Mouse (Mus musculus): ENCODE results near the gene Diras2.

The Diras2 gene

GRCm38 (mm10) chr13:52469795-52470690, 61.0 kb downstream of the Diras2 start:
- in situ Hi-C loops (cut with MboI, MseI), result loop anchor here in 1 of 2 experiments (5.0 kb wide), 1 partner anchor 783 kb away; no protein-coding TSS in a partner anchor

- in situ Hi-C loops (cut with MboI, MseI), result loop anchor here in 1 of 2 experiments (5.0 kb wide), 1 partner anchor 778 kb away; no protein-coding TSS in a partner anchor
Measured at GRCm38 (mm10) chr13:52465141-52465540, 65.9 kb downstream of the Diras2 start.

- in situ Hi-C loops (cut with MboI, MseI), result no loop called here
Measured at GRCm38 (mm10) chr13:52459982-52460381, 71.1 kb downstream of the Diras2 start.

GRCm38 (mm10) chr13:52457889-52458324, 73.2 kb downstream of the Diras2 start:
- in situ Hi-C loops (cut with MboI, MseI), result no loop called here

- in situ Hi-C loops (cut with MboI, MseI), result no loop called here
Measured at GRCm38 (mm10) chr13:52457177-52457888, 73.7 kb downstream of the Diras2 start.

GRCm38 (mm10) chr13:52455329-52455728, 75.8 kb downstream of the Diras2 start:
- in situ Hi-C loops (cut with MboI, MseI), result no loop called here

GRCm38 (mm10) chr13:52454708-52455250, 76.3 kb downstream of the Diras2 start:
- in situ Hi-C loops (cut with MboI, MseI), result no loop called here

Data from T-helper 17 cell (primary cell).